Mouse (Mus musculus) E14TG2a.4 (cell line): Measurements from ENCODE around the gene Iqcd.

Source experiments
- CTCF ChIP-seq: conservative IDR thresholded peaks from 2 replicates; pipeline ENCODE4 v1.5.1; 2014; ENCODE audit warnings: low read length
- POU5F1 ChIP-seq: IDR thresholded peaks from 2 replicates; pipeline ENCODE4 v1.6.1; 2014; ENCODE audit warnings: low read length, borderline replicate concordance

GRCm38 (mm10) chr5:120643365-120644085, 54.7 kb downstream of the Iqcd start:
- TF ChIP-seq CTCF: no peak
- TF ChIP-seq POU5F1: no peak
